Mouse (Mus musculus): ENCODE measurements around the gene Mib2. TPM values are rescaled to one million over a fixed set of nuclear protein-coding genes. Genes with fewer than 3 reads are reported as not detected.
"Not testable (repeated sequence)": the region's sequence is repeated elsewhere in the genome, so short reads cannot be mapped to it uniquely, and the experiment has no call there.

The Mib2 gene
- total and polyA plus RNA-seq, 2 experiments from 2014 or later, result 40.6 to 127 TPM

DNA sequence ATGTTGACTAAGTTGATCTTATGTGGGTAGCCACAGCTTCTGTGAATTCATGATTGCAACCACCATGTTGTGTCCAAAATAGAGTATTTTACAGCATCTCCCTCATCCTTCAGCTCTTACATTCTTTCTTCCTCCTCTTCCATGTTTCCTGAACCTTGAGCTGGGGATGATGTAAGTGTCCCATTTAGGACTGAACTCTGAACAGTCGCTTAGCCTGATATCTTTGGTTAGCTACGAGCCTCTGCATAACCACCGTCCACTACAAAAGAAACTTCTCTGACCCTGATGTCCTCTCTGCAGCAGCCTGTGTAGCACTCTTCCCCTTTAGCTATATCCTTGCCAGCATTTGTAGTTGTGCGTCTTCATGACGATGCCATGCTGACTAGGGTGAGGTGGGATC is 23.3 kb downstream of the Mib2 start:
- no peak for TF ChIP-seq CTCF (IDR thresholded peaks at IDR 0.05; ENCODE audit: low read depth)
- H3K4me3 ChIP-seq (ENCODE audit: low read length), result no peak overlapping the region
- peaks cover 77% of the 10 kb centered on the region for H3K36me3 ChIP-seq (ENCODE audit: insufficient read depth, low read length)
- no peak overlapping the region for H3K4me2 ChIP-seq (ENCODE audit: low read depth, low read length)
- DNase-seq (ENCODE audit: low spot score) (no peak), ATAC-seq (no peak)
- no peak overlapping the region for H3K27ac ChIP-seq
- H3K4me1 ChIP-seq (ENCODE audit: insufficient read depth, low read length), result no peaks in the 10 kb centered on the region
- H3K9me3 ChIP-seq (ENCODE audit: low read length), result no peaks in the 10 kb centered on the region
- no peak overlapping the region for H3K9ac ChIP-seq (replicated peaks; ENCODE audit: low read length)
- no peaks in the 10 kb centered on the region for H3K27me3 ChIP-seq (ENCODE audit: insufficient read depth, low read length)
- WGBS, result 92% methylated on average over 5 of the region's 5 CpGs

DNA sequence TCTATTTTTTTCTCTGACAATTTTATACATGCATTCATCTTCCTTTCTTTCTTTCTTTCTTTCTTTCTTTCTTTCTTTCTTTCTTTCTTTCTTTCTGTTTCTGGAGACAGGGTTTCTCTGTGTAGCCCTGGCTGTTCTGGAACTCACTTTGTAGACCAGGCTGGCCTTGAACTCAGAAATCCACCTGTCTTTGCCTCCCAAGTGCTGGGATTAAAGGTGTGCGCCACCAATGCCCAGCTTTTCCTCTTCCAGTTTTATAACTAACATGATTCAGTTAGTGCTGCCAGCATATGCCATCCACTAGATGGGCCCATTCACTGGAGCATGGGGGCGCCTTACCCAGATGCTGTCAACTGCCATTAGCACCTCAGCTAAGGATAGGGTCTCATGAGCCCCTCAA is 23.7 kb downstream of the Mib2 start, which contains the start of gene Gm10563:
TSS of gene Gm10563 (minus strand) at position 101 of the 400 bp plus-strand sequence.
- 95% methylated on average over 2 of the region's 2 CpGs for WGBS
- peaks cover 77% of the 10 kb centered on the region for H3K36me3 ChIP-seq (ENCODE audit: insufficient read depth, low read length)
- not testable (repeated sequence) for H3K4me2 ChIP-seq (ENCODE audit: low read depth, low read length); H3K9me3 ChIP-seq (ENCODE audit: low read length); H3K4me1 ChIP-seq (ENCODE audit: insufficient read depth, low read length); H3K9ac ChIP-seq (replicated peaks; ENCODE audit: low read length); H3K27ac ChIP-seq; H3K27me3 ChIP-seq (ENCODE audit: insufficient read depth, low read length); DNase-seq (ENCODE audit: low spot score); H3K4me3 ChIP-seq (ENCODE audit: low read length); ATAC-seq

DNA sequence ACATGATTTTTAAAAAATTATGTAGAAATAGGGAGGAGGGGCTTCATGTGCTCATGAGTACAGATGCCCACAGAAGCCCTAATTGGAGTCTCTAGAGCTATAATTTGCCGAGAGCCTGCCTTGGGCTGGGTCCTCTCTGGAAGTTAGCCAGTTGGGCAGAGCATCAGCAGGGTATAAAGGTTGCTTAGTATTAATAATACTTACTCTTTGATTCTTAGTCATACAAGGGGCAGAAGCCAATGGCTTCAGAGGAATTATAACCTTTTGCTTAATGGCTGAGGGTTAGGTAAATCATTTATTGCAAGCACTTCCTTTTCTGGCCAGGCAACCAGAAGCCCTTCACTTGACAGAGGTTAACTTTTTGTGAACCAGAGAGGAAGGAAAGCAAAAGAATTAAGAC is 25.5 kb downstream of the Mib2 start:
- peaks cover 72% of the 10 kb centered on the region for H3K36me3 ChIP-seq (ENCODE audit: insufficient read depth, low read length)

DNA sequence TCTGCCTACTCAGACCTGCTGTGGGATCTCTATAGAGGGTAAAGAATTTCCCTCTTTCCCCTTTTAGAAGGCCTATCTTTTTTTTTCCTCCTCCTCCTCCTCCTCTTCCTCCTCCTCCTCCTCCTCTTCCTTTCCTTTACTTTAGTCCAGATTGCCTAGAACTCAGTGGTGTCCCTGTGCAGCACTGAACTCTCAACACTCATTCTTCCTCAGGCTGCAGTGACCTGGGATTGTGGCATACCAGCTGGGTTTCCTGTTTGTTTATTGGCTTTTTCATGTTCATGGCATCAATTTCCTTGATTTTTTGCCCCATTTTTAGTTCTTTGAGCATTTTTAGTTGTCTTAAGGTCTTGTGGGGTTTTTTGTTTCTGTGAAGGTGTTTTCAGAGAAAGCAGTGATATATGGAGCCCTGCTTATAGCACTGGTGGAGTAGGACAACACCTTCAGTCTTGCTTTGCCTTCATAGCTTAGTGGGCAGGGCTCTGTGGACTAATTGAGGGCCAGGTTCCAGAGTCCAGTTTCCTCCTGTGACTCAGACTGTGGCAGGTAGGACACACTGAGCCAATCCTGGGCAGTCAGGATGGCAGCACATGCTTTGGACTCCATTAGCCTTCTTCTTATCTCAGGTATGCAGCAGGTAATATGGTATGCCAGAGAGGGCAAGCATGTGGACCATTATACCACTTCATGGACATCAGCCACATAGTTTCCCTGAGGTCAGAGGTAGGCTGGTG is 33.1 kb downstream of the Mib2 start:
- Histone ChIP-seq H3K4me3 (ENCODE audit: low read length) (no peak overlapping the region), H3K27me3 (ENCODE audit: insufficient read depth, low read length) (no peaks in the 10 kb centered on the region), H3K36me3 (ENCODE audit: insufficient read depth, low read length) (peaks cover 79% of the 10 kb centered on the region), H3K9me3 (ENCODE audit: low read length) (no peaks in the 10 kb centered on the region), H3K9ac (replicated peaks; ENCODE audit: low read length) (no peak overlapping the region), H3K4me2 (ENCODE audit: low read depth, low read length) (no peak overlapping the region), H3K4me1 (ENCODE audit: insufficient read depth, low read length) (no peaks in the 10 kb centered on the region), H3K27ac (no peak overlapping the region)
- TF ChIP-seq CTCF (IDR thresholded peaks at IDR 0.05; ENCODE audit: low read depth), result no peak
- ATAC-seq (no peak), DNase-seq (ENCODE audit: low spot score) (no peak)

More for the DNA sequence above, 25.5 kb downstream of the Mib2 start:
- Histone ChIP-seq H3K4me3 (ENCODE audit: low read length) (no peak overlapping the region), H3K27me3 (ENCODE audit: insufficient read depth, low read length) (no peaks in the 10 kb centered on the region), H3K4me1 (ENCODE audit: insufficient read depth, low read length) (no peaks in the 10 kb centered on the region), H3K4me2 (ENCODE audit: low read depth, low read length) (no peak overlapping the region), H3K27ac (no peak overlapping the region), H3K9ac (replicated peaks; ENCODE audit: low read length) (no peak overlapping the region), H3K9me3 (ENCODE audit: low read length) (no peaks in the 10 kb centered on the region)
- DNase-seq (ENCODE audit: low spot score) (no peak), ATAC-seq (no peak)
- no peak for TF ChIP-seq CTCF (IDR thresholded peaks at IDR 0.05; ENCODE audit: low read depth)
- 88% methylated on average over 1 of the region's 1 CpGs for WGBS

DNA sequence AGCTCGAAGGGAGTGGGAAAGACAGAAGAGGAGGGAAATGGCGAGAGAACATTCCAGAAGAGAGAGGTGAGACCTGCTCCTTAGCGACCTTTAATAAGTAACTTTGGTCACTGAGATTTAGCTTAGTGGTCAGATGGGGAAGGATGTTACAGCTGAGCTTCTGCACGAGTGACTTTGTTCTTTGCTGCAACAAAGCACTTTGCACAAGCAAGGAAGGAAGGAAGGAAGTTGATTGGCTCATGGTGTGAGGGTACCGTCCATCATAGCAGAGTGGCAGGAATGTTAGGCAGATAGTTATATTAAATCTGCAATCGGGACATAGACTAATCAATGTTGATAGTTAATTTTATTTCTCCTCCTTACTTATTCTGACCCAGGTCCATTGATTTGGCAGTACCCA is 38.7 kb downstream of the Mib2 start:
- Histone ChIP-seq H3K4me1 (ENCODE audit: insufficient read depth, low read length) (no peaks in the 10 kb centered on the region), H3K9ac (replicated peaks; ENCODE audit: low read length) (no peak overlapping the region), H3K4me3 (ENCODE audit: low read length) (no peak overlapping the region), H3K9me3 (ENCODE audit: low read length) (no peaks in the 10 kb centered on the region), H3K36me3 (ENCODE audit: insufficient read depth, low read length) (peaks cover 49% of the 10 kb centered on the region), H3K4me2 (ENCODE audit: low read depth, low read length) (no peak overlapping the region), H3K27me3 (ENCODE audit: insufficient read depth, low read length) (no peaks in the 10 kb centered on the region), H3K27ac (no peak overlapping the region)
- no peak for ATAC-seq
- WGBS, result 87% methylated on average over 6 of the region's 6 CpGs
- TF ChIP-seq CTCF (IDR thresholded peaks at IDR 0.05; ENCODE audit: low read depth), result no peak
- DNase-seq (ENCODE audit: low spot score), result no peak

DNA sequence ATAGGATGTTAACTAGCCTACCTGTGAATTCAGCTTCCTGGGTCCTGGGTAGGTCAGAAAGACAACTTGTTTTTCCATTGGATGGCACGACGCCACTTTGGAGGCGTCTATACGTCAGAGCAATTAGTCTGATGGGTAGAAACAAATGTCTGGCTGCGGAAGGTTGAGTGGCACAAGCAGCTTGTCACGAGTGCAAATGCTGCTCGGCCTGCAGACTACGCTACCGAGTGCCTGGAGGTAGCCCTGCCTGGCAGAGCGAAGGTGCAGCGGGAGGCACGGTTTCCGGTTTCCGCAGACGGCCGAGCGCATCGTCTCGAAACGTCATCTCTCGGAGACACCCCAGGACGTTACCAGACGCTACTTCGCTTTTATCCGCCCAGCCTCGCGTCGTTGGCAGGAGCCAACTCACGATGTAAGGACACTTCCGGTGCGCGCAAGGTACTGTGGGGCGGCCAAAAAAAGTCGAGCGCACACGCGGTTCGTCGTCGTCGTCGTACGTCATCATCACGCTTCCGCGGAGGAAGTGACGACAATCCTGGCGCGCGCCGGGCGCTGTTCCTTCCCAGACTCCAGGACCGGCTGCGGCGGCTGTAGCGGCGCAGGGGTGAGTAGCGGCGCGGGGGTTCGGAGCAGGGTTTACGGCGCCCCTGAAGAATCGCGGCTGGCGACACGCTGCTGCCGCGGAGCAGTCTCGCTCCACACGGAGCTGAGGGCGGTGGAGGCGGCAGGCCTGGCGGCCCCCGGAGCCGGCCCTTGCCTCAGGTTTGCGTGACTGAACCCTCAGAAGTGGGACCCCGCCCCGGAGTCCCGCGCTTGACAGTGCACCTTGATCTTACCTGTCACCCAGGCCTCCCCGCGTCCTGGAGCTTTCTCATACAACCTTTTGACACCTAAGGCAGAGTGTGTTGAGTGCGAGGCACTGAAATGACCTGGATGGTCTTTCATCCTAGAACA is 44.4 kb downstream of the Mib2 start, which contains the start of gene Cdk11b:
TSS of gene Cdk11b (plus strand) at position 517 of the 954 bp plus-strand sequence.
- Histone ChIP-seq H3K4me3 (ENCODE audit: low read length) (peak within 1 kb of the TSS; percentile 99), H3K27ac (peak within 1 kb of the TSS; percentile 69), H3K9ac (replicated peaks; ENCODE audit: low read length) (peak within 1 kb of the TSS; percentile 82), H3K9me3 (ENCODE audit: low read length) (no peaks in the 10 kb centered on the region), H3K36me3 (ENCODE audit: insufficient read depth, low read length) (peaks cover 20% of the 10 kb centered on the region; the same call in 1 of the 2 replicates), H3K4me2 (ENCODE audit: low read depth, low read length) (peak within 1 kb of the TSS; percentile 85), H3K27me3 (ENCODE audit: insufficient read depth, low read length) (no peaks in the 10 kb centered on the region), H3K4me1 (ENCODE audit: insufficient read depth, low read length) (no peaks in the 10 kb centered on the region; the same call in 1 of the 2 replicates)
- TF ChIP-seq CTCF (IDR thresholded peaks at IDR 0.05; ENCODE audit: low read depth), result no peak
- WGBS, result under 1% methylated on average over 84 of the region's 84 CpGs
- DNase-seq (ENCODE audit: low spot score), result peak; percentile 100
- peak; percentile 100 for ATAC-seq

Measured in hindbrain, postnatal 0 days (tissue).